Mouse (Mus musculus): ENCODE results near the gene Cdh23. TPM values are rescaled to one million over a fixed set of nuclear protein-coding genes. Genes with fewer than 3 reads are reported as not detected.

The Cdh23 gene
- polyA plus RNA-seq, 1 experiment: not detected

DNA sequence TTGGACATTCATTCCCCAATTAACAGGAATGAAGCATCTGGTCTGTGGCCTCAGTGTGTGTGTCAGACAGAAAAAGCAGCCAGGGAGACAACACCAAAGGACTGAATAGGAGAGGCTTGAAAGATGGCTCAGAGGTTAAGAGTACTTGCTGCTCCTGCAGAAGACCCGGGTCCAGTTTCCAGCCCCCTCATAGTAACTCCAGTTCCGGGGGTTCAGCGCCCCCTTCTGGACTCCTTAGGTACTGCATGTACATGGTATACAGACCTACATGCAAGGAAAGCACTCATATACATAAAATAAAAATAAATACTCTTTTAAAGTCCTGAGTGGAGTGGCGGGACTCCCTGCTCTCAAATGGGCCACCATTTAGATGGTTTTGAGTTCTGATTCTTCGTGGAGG, 83.4 kb downstream of the Cdh23 start:
- 38% methylated on average over 5 of the region's 5 CpGs for WGBS
- Histone ChIP-seq H3K4me3 (ENCODE audit: insufficient read depth, low read depth, low read length) (no peak overlapping the region), H3K4me1 (ENCODE audit: control insufficient read depth, insufficient read depth, low read length) (no peaks in the 10 kb centered on the region), H3K27ac (ENCODE audit: insufficient read depth, low read depth, low read length) (no peak overlapping the region)
- TF ChIP-seq POLR2A (IDR thresholded peaks at IDR 0.05; ENCODE audit: insufficient read depth, low read depth, low read length) (no peak), CTCF (IDR thresholded peaks at IDR 0.05; ENCODE audit: insufficient read depth, low read depth, low read length) (no peak; the same call in 1 of the 2 replicates)

DNA sequence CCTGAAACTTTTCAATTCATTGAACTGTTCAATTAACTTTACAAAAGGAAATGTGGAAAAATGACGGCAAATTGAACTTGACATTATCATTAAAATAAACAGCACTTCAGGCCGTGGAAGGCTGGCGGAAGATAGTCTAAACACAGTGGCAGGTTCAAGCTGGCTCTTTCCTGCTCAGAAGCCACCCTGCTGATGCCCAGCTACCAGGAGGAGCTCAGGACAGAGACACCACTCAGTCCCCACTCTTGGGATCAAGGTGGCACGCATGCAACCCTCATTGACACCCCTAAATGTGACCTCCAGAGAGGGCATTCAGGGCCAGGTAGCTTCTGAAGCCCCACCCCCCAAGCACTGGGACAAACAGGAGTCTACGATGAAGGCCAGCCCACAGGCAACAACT, 89.1 kb downstream of the Cdh23 start:
- 74% methylated on average over 5 of the region's 5 CpGs for WGBS
- H3K4me1 ChIP-seq (ENCODE audit: control insufficient read depth, insufficient read depth, low read length): no peaks in the 10 kb centered on the region
- TF ChIP-seq CTCF (IDR thresholded peaks at IDR 0.05; ENCODE audit: insufficient read depth, low read depth, low read length) (no peak), POLR2A (IDR thresholded peaks at IDR 0.05; ENCODE audit: insufficient read depth, low read depth, low read length) (no peak)
- H3K4me3 ChIP-seq (ENCODE audit: insufficient read depth, low read depth, low read length): no peak overlapping the region
- no peak overlapping the region for H3K27ac ChIP-seq (ENCODE audit: insufficient read depth, low read depth, low read length)

DNA sequence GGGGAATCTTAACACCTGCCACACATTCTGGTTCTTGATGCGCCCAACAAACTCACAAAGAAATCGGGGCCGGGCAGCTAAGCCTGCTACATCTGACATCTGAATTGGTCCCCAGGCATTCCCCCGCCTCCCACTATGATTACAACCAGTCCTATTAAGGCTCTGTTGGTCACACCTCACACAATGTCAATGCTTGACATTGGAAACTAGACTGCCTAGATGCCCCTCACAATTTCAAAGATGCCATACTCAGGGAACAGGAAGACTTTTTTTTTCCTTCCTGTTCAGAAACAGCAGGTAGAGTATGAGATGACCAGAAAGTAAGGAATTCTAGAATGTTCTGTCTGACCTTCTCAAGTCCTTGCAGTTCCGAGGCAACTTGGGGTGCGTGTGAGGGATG, 89.6 kb downstream of the Cdh23 start:
- Histone ChIP-seq H3K27ac (ENCODE audit: insufficient read depth, low read depth, low read length) (no peak overlapping the region), H3K4me1 (ENCODE audit: control insufficient read depth, insufficient read depth, low read length) (no peaks in the 10 kb centered on the region), H3K4me3 (ENCODE audit: insufficient read depth, low read depth, low read length) (no peak overlapping the region)
- TF ChIP-seq POLR2A (IDR thresholded peaks at IDR 0.05; ENCODE audit: insufficient read depth, low read depth, low read length) (no peak), CTCF (IDR thresholded peaks at IDR 0.05; ENCODE audit: insufficient read depth, low read depth, low read length) (no peak)
- WGBS: 92% methylated on average over 6 of the region's 6 CpGs

DNA sequence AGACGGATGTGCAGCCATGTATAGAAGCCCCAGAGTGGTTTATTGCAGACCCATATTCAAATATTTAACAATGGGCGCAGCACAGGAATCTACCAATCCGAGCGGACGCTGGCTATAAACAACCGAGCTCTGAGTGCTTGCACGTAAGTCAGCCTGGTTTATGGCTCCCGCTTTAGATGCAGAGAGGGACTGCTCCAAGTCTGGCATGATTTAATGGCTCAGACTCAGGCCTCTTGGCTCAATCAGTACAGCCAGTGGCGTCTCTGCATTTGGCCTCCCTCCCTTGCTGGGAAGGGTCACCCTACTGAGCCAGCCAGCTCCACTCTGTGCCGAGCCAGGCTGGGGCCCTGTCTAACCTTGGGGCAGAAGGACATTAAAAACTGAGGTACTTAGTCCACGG, 94.1 kb downstream of the Cdh23 start:
- TF ChIP-seq POLR2A (IDR thresholded peaks at IDR 0.05; ENCODE audit: insufficient read depth, low read depth, low read length) (no peak), CTCF (IDR thresholded peaks at IDR 0.05; ENCODE audit: insufficient read depth, low read depth, low read length) (no peak)
- peaks cover 4% of the 10 kb centered on the region for H3K4me1 ChIP-seq (ENCODE audit: control insufficient read depth, insufficient read depth, low read length)
- WGBS: 82% methylated on average over 11 of the region's 11 CpGs
- H3K4me3 ChIP-seq (ENCODE audit: insufficient read depth, low read depth, low read length): no peak overlapping the region
- H3K27ac ChIP-seq (ENCODE audit: insufficient read depth, low read depth, low read length): no peak overlapping the region

DNA sequence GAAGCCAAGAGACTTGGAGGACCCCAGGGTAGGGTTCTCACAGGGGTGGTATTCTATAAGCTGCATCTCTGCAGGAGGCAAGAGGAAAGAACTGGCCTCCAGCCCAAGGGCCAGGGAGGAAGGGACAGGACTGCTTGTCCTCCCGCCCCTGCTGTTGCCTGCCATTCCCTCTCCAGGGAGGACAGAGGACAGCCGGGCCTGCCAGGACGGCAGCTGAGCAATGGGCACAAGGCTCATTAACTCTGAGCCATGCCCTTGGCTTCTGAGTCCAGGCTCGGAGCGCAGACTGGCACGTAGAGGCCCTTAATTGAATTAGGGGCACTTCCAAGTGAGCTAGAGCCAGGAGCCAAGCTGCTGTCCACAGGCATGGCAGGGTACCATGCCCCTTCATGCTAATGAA, 101.1 kb downstream of the Cdh23 start:
- WGBS: 68% methylated on average over 6 of the region's 6 CpGs
- TF ChIP-seq POLR2A (IDR thresholded peaks at IDR 0.05; ENCODE audit: insufficient read depth, low read depth, low read length) (no peak), CTCF (IDR thresholded peaks at IDR 0.05; ENCODE audit: insufficient read depth, low read depth, low read length) (no peak)
- Histone ChIP-seq H3K4me1 (ENCODE audit: control insufficient read depth, insufficient read depth, low read length) (peaks cover 11% of the 10 kb centered on the region), H3K4me3 (ENCODE audit: insufficient read depth, low read depth, low read length) (no peak overlapping the region), H3K27ac (ENCODE audit: insufficient read depth, low read depth, low read length) (no peak overlapping the region)

GRCm38 (mm10) chr10:60592881-60593575, 103.3 kb downstream of the Cdh23 start:
- TF ChIP-seq CTCF (IDR thresholded peaks at IDR 0.05; ENCODE audit: insufficient read depth, low read depth, low read length) (no peak), POLR2A (IDR thresholded peaks at IDR 0.05; ENCODE audit: insufficient read depth, low read depth, low read length) (no peak)
- Histone ChIP-seq H3K4me3 (ENCODE audit: insufficient read depth, low read depth, low read length) (no peak overlapping the region), H3K27ac (ENCODE audit: insufficient read depth, low read depth, low read length) (no peak overlapping the region), H3K4me1 (ENCODE audit: control insufficient read depth, insufficient read depth, low read length) (peaks cover 8% of the 10 kb centered on the region)
- WGBS: 34% methylated on average over 22 of the region's 22 CpGs

- no peak overlapping the region for H3K4me3 ChIP-seq (ENCODE audit: insufficient read depth, low read depth, low read length)
- H3K4me1 ChIP-seq (ENCODE audit: control insufficient read depth, insufficient read depth, low read length): peaks cover 8% of the 10 kb centered on the region
- 92% methylated on average over 1 of the region's 1 CpGs for WGBS
- no peak for TF ChIP-seq POLR2A (IDR thresholded peaks at IDR 0.05; ENCODE audit: insufficient read depth, low read depth, low read length)
- TF ChIP-seq CTCF (IDR thresholded peaks at IDR 0.05; ENCODE audit: insufficient read depth, low read depth, low read length): no peak
- no peak overlapping the region for H3K27ac ChIP-seq (ENCODE audit: insufficient read depth, low read depth, low read length)
Measured at GRCm38 (mm10) chr10:60591281-60591680, 105.0 kb downstream of the Cdh23 start.

- Histone ChIP-seq H3K27ac (ENCODE audit: insufficient read depth, low read depth, low read length) (no peak overlapping the region), H3K4me3 (ENCODE audit: insufficient read depth, low read depth, low read length) (no peak overlapping the region), H3K4me1 (ENCODE audit: control insufficient read depth, insufficient read depth, low read length) (peaks cover 15% of the 10 kb centered on the region)
- WGBS: 94% methylated on average over 7 of the region's 7 CpGs
- TF ChIP-seq CTCF (IDR thresholded peaks at IDR 0.05; ENCODE audit: insufficient read depth, low read depth, low read length) (no peak), POLR2A (IDR thresholded peaks at IDR 0.05; ENCODE audit: insufficient read depth, low read depth, low read length) (no peak)
Measured at GRCm38 (mm10) chr10:60590241-60590640, 106.0 kb downstream of the Cdh23 start.

DNA sequence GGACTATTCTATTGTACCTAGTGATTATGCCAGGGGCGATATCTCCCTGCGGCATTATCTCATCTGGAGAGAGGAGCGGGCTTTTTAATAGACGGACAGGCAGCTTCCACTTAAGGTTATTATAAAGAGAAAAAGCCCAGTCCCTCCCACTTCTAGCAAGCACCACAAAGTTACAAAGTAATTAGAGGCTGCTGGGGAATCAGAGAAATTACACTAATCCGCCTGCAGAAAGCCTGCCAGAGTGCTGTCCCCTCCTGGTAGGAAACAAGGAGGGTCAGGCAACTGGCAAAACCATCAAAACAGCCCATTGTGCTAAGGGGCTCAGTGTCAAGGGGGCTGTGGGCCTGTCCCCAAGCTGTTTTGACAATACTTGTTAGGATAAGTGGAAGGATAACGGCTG, 110.6 kb downstream of the Cdh23 start:
- 14% methylated on average over 6 of the region's 6 CpGs for WGBS
- no peak overlapping the region for H3K4me3 ChIP-seq (ENCODE audit: insufficient read depth, low read depth, low read length)
- peaks cover 21% of the 10 kb centered on the region for H3K4me1 ChIP-seq (ENCODE audit: control insufficient read depth, insufficient read depth, low read length)
- no peak overlapping the region for H3K27ac ChIP-seq (ENCODE audit: insufficient read depth, low read depth, low read length)
- no peak for TF ChIP-seq CTCF (IDR thresholded peaks at IDR 0.05; ENCODE audit: insufficient read depth, low read depth, low read length)
- TF ChIP-seq POLR2A (IDR thresholded peaks at IDR 0.05; ENCODE audit: insufficient read depth, low read depth, low read length): no peak
